Mouse (Mus musculus): Measurements from ENCODE around the gene Pgam2. TPM values are rescaled to one million over a fixed set of nuclear protein-coding genes. Genes with fewer than 3 reads are reported as not detected.
A peak's percentile ranks its signal among the peaks of the same experiment; 100 is the strongest.

The Pgam2 gene
- polyA plus RNA-seq, 2 experiments: 55.3 to 88.3 TPM

GRCm38 (mm10) chr11:5795706-5796105 lies 7.8 kb downstream of the Pgam2 start:
- Histone ChIP-seq H3K9me3 (ENCODE audit: control insufficient read depth, low read length) (no peaks in the 10 kb centered on the region), H3K4me1 (ENCODE audit: control insufficient read depth, insufficient read depth, low read length) (no peaks in the 10 kb centered on the region), H3K27me3 (ENCODE audit: control insufficient read depth, insufficient read depth, low read length) (no peaks in the 10 kb centered on the region), H3K9ac (ENCODE audit: low read depth, low read length, severe bottlenecking) (no peak overlapping the region), H3K27ac (replicated peaks; ENCODE audit: low read depth, low read length) (no peak overlapping the region), H3K4me3 (replicated peaks; ENCODE audit: low read length) (no peak overlapping the region), H3K4me2 (replicated peaks; ENCODE audit: low read depth, low read length, severe bottlenecking) (no peak overlapping the region), H3K36me3 (ENCODE audit: control insufficient read depth, insufficient read depth, low read length) (peaks cover 93% of the 10 kb centered on the region)
- no peak for TF ChIP-seq POLR2A (IDR thresholded peaks at IDR 0.05; ENCODE audit: borderline replicate concordance, extremely low read depth, insufficient read depth, insufficient read length)
- DNase-seq (ENCODE audit: low spot score) (no peak), ATAC-seq (ENCODE audit: low FRiP score, low read depth) (no peak)
- WGBS: 92% methylated on average over 7 of the region's 7 CpGs

GRCm38 (mm10) chr11:5795290-5795689 lies 8.2 kb downstream of the Pgam2 start:
- no peaks in the 10 kb centered on the region for H3K27me3 ChIP-seq (ENCODE audit: control insufficient read depth, insufficient read depth, low read length)
- WGBS: 90% methylated on average over 9 of the region's 9 CpGs
- no peaks in the 10 kb centered on the region for H3K9me3 ChIP-seq (ENCODE audit: control insufficient read depth, low read length)
- H3K36me3 ChIP-seq (ENCODE audit: control insufficient read depth, insufficient read depth, low read length): peaks cover 89% of the 10 kb centered on the region
- ATAC-seq (ENCODE audit: low FRiP score, low read depth): no peak
- no peak overlapping the region for H3K4me3 ChIP-seq (replicated peaks; ENCODE audit: low read length)
- H3K4me2 ChIP-seq (replicated peaks; ENCODE audit: low read depth, low read length, severe bottlenecking): no peak overlapping the region
- H3K4me1 ChIP-seq (ENCODE audit: control insufficient read depth, insufficient read depth, low read length): no peaks in the 10 kb centered on the region
- no peak overlapping the region for H3K27ac ChIP-seq (replicated peaks; ENCODE audit: low read depth, low read length)
- DNase-seq (ENCODE audit: low spot score): no peak
- H3K9ac ChIP-seq (ENCODE audit: low read depth, low read length, severe bottlenecking): no peak overlapping the region
- TF ChIP-seq POLR2A (IDR thresholded peaks at IDR 0.05; ENCODE audit: borderline replicate concordance, extremely low read depth, insufficient read depth, insufficient read length): no peak

- no peak overlapping the region for H3K27ac ChIP-seq (replicated peaks; ENCODE audit: low read depth, low read length)
- H3K27me3 ChIP-seq (ENCODE audit: control insufficient read depth, insufficient read depth, low read length): no peaks in the 10 kb centered on the region
- no peak overlapping the region for H3K4me2 ChIP-seq (replicated peaks; ENCODE audit: low read depth, low read length, severe bottlenecking)
- no peak for TF ChIP-seq POLR2A (IDR thresholded peaks at IDR 0.05; ENCODE audit: borderline replicate concordance, extremely low read depth, insufficient read depth, insufficient read length)
- DNase-seq (ENCODE audit: low spot score) (no peak), ATAC-seq (ENCODE audit: low FRiP score, low read depth) (no peak)
- WGBS: 100% methylated on average over 1 of the region's 1 CpGs
- H3K9ac ChIP-seq (ENCODE audit: low read depth, low read length, severe bottlenecking): no peak overlapping the region
- H3K4me1 ChIP-seq (ENCODE audit: control insufficient read depth, insufficient read depth, low read length): peaks cover 18% of the 10 kb centered on the region
- no peak overlapping the region for H3K4me3 ChIP-seq (replicated peaks; ENCODE audit: low read length)
- H3K36me3 ChIP-seq (ENCODE audit: control insufficient read depth, insufficient read depth, low read length): peaks cover 42% of the 10 kb centered on the region
- H3K9me3 ChIP-seq (ENCODE audit: control insufficient read depth, low read length): no peaks in the 10 kb centered on the region
Measured at GRCm38 (mm10) chr11:5790431-5790830, 13.1 kb downstream of the Pgam2 start.

GRCm38 (mm10) chr11:5789754-5790333 lies 13.7 kb downstream of the Pgam2 start:
- Histone ChIP-seq H3K4me3 (replicated peaks; ENCODE audit: low read length) (peak overlapping the region; percentile 86; the same call in 1 of the 2 replicates), H3K9me3 (ENCODE audit: control insufficient read depth, low read length) (no peaks in the 10 kb centered on the region), H3K27ac (replicated peaks; ENCODE audit: low read depth, low read length) (no peak overlapping the region), H3K4me1 (ENCODE audit: control insufficient read depth, insufficient read depth, low read length) (peaks cover 18% of the 10 kb centered on the region), H3K9ac (ENCODE audit: low read depth, low read length, severe bottlenecking) (0 out of 2 replicates have a peak overlapping the region, but pooled peaks have one; percentile 82), H3K4me2 (replicated peaks; ENCODE audit: low read depth, low read length, severe bottlenecking) (peak overlapping the region; percentile 93; the same call in 1 of the 2 replicates), H3K36me3 (ENCODE audit: control insufficient read depth, insufficient read depth, low read length) (peaks cover 37% of the 10 kb centered on the region), H3K27me3 (ENCODE audit: control insufficient read depth, insufficient read depth, low read length) (no peaks in the 10 kb centered on the region)
- no peak for ATAC-seq (ENCODE audit: low FRiP score, low read depth)
- 81% methylated on average over 3 of the region's 3 CpGs for WGBS
- no peak for DNase-seq (ENCODE audit: low spot score)
- no peak for TF ChIP-seq POLR2A (IDR thresholded peaks at IDR 0.05; ENCODE audit: borderline replicate concordance, extremely low read depth, insufficient read depth, insufficient read length)

- H3K27me3 ChIP-seq (ENCODE audit: control insufficient read depth, insufficient read depth, low read length): no peaks in the 10 kb centered on the region
- 68% methylated on average over 6 of the region's 6 CpGs for WGBS
- TF ChIP-seq POLR2A (IDR thresholded peaks at IDR 0.05; ENCODE audit: borderline replicate concordance, extremely low read depth, insufficient read depth, insufficient read length): no peak
- peak overlapping the region; percentile 82 for H3K9ac ChIP-seq (ENCODE audit: low read depth, low read length, severe bottlenecking)
- H3K4me3 ChIP-seq (replicated peaks; ENCODE audit: low read length): peak overlapping the region; percentile 86
- ATAC-seq (ENCODE audit: low FRiP score, low read depth): no peak
- H3K27ac ChIP-seq (replicated peaks; ENCODE audit: low read depth, low read length): peak overlapping the region; percentile 89
- peaks cover 30% of the 10 kb centered on the region for H3K36me3 ChIP-seq (ENCODE audit: control insufficient read depth, insufficient read depth, low read length)
- H3K9me3 ChIP-seq (ENCODE audit: control insufficient read depth, low read length): no peaks in the 10 kb centered on the region
- no peak for DNase-seq (ENCODE audit: low spot score)
- peaks cover 18% of the 10 kb centered on the region for H3K4me1 ChIP-seq (ENCODE audit: control insufficient read depth, insufficient read depth, low read length)
- peak overlapping the region; percentile 93 for H3K4me2 ChIP-seq (replicated peaks; ENCODE audit: low read depth, low read length, severe bottlenecking)
Measured at GRCm38 (mm10) chr11:5789071-5789753, 14.3 kb downstream of the Pgam2 start.
